Mouse (Mus musculus) liver, postnatal 0 days (tissue): Measurements from ENCODE around the gene Zfp966. TPM values are rescaled to one million over a fixed set of nuclear protein-coding genes. Genes with fewer than 3 reads are reported as not detected.
"Not testable (repeated sequence)": the region's sequence is repeated elsewhere in the genome, so short reads cannot be mapped to it uniquely, and the experiment has no call there.

Experiments
- ATAC-seq: fragments of 200-750 bp; cut with Nextera tagmentation; 2 replicates; pipeline ENCODE4 v1.8.0; 2017; ENCODE audit warnings: mild to moderate bottlenecking, moderate library complexity
- DNase-seq: peaks from one replicate; pipeline ENCODE4 v3.0.0-alpha.2; 2016
- H3K27ac ChIP-seq: fragments of 300-500 bp; sonication (generic); 2 replicates; pipeline ENCODE4 v1.5.1; 2014; ENCODE audit warnings: antibody characterized with exemption, moderate library complexity, mild to moderate bottlenecking, low read depth
- H3K27me3 ChIP-seq: fragments of 300-500 bp; sonication (generic); 2 replicates; pipeline ENCODE4 v1.6.1; 2014; ENCODE audit warnings: low read length, control low read depth, mixed read lengths; ENCODE audit not compliant: insufficient read depth
- H3K36me3 ChIP-seq: fragments of 300-500 bp; sonication (generic); replicated peaks from 2 replicates; pipeline ENCODE4 v1.6.1; 2014; ENCODE audit warnings: mild to moderate bottlenecking, control low read depth, low read length, moderate library complexity, mixed read lengths; ENCODE audit not compliant: insufficient read depth
- H3K4me1 ChIP-seq: fragments of 300-500 bp; sonication (generic); 2 replicates; pipeline ENCODE4 v1.6.1; 2014; ENCODE audit warnings: antibody characterized with exemption, mild to moderate bottlenecking, control low read depth; ENCODE audit not compliant: insufficient read depth
- H3K4me2 ChIP-seq: fragments of 300-500 bp; sonication (generic); 2 replicates; pipeline ENCODE4 v1.6.1; 2014; ENCODE audit warnings: low read depth, mild to moderate bottlenecking, low read length, moderate library complexity, mixed read lengths
- H3K4me3 ChIP-seq: fragments of 300-500 bp; sonication (generic); 2 replicates; pipeline ENCODE4 v1.5.1; 2014; ENCODE audit warnings: low read depth, low read length
- H3K9ac ChIP-seq: fragments of 300-500 bp; sonication (generic); replicated peaks from 2 replicates; pipeline ENCODE4 v1.6.1; 2014; ENCODE audit warnings: mild to moderate bottlenecking, moderate library complexity
- H3K9me3 ChIP-seq: fragments of 300-500 bp; sonication (generic); 2 replicates; pipeline ENCODE4 v1.6.1; 2016; ENCODE audit warnings: mild to moderate bottlenecking, control low read depth, low read length, mixed read lengths
- WGBS: fragments of 180-500 bp; shearing (Covaris S2); extraction: QIAGEN DNeasy Blood & Tissue Kit; methylation state at CpG from one replicate; pipeline ENCODE4 v1.1.7; 2014; ENCODE audit not compliant: insufficient replicate concordance; 5-methylcytosine and 5-hydroxymethylcytosine counted together
- polyA plus RNA-seq: library from polyadenylated mRNA; unstranded; fragments of >200 nt; fragmentation: Nextera tagmentation; extraction: Ambion mirVana; gene quantifications from 2 replicates; pipeline ENCODE4 v1.2.1, GENCODE M21; 2015

Zfp966 gene
- polyA plus RNA-seq: 0.20 and 0.22 TPM in 2 replicates

DNA sequence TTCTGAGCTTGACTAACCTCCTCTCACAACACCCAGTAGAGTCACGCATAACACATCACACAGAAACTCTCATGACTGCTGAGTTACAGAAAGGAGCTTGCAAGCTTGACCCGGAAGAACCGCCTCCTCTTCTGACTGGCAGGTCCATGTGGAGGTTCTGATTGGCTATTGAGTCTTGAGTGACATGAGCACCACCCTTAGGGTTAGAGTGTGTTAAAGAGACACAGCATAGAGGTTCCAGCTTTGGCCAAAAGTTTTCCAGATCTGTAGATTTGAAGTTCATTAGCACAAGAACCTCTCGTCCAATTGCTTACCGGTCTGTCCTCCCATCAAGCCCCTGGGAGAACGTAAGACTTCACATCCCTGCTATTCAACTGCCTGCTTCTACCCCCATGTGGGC lies at the start of gene Zfp966:
Zfp966 (minus strand) TSS at position 101 of the 400 bp plus-strand sequence.
- no CpG with 5 or more reads among the region's 6 CpGs for WGBS
- H3K4me3 ChIP-seq, ATAC-seq, DNase-seq, H3K9me3 ChIP-seq, H3K4me2 ChIP-seq, H3K27ac ChIP-seq, H3K36me3 ChIP-seq, H3K9ac ChIP-seq, H3K4me1 ChIP-seq, H3K27me3 ChIP-seq: not testable (repeated sequence)

DNA sequence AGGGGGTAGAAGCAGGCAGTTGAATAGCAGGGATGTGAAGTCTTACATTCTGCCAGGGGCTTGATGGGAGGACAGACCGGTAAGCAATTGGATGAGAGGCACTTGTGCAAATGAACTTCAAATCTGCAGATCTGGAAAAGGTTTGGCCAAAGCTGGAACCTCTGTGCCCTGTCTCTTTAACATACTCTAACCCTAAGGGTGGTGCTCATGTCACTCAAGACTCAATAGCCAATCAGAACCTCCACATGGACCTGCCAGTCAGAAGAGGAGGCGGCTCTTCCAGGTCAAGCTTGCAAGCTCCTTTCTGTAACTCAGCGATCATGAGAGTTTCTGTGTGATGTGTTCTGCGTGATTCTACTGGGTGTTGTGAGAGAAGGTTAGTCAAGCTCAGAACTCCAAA lies 34.1 kb upstream of the Zfp966 start, which contains the start of gene Gm2026:
Gm2026 (plus strand) TSS at position 301 of the 400 bp plus-strand sequence.
- H3K36me3 ChIP-seq, H3K9me3 ChIP-seq, ATAC-seq, H3K4me1 ChIP-seq, H3K27me3 ChIP-seq, H3K4me2 ChIP-seq, H3K27ac ChIP-seq, DNase-seq, H3K9ac ChIP-seq, H3K4me3 ChIP-seq: not testable (repeated sequence)
- no CpG with 5 or more reads among the region's 4 CpGs for WGBS

DNA sequence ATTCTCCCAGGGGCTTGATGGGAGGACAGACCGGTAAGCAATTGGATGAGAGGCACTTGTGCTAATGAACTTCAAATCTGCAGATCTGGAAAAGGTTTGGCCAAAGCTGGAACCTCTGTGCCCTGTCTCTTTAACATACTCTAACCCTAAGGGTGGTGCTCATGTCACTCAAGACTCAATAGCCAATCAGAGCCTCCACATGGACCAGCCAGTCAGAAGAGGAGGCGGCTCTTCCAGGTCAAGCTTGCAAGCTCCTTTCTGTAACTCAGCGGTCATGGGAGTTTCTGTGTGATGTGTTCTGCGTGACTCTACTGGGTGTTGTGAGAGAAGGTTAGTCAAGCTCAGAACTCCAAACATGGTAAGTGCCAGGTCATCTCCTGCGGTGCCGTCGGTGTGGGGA lies 61.9 kb downstream of the Zfp966 start, which contains the start of gene Gm6710:
Gm6710 (plus strand) TSS at position 196 of the 400 bp plus-strand sequence.
- not testable (repeated sequence) for DNase-seq, H3K4me2 ChIP-seq, ATAC-seq, H3K4me1 ChIP-seq, H3K27ac ChIP-seq, H3K36me3 ChIP-seq, H3K9me3 ChIP-seq, H3K4me3 ChIP-seq, H3K27me3 ChIP-seq, H3K9ac ChIP-seq
- WGBS: no CpG with 5 or more reads among the region's 7 CpGs

Other genes with a start within 250 kb of the Zfp966 start
- gene Zfp969, start 227.5 kb downstream of the Zfp966 start, polyA plus RNA-seq: 11.9 and 13.3 TPM in 2 replicates
- gene Gm2007, start 189.6 kb downstream of the Zfp966 start, polyA plus RNA-seq: 2.8 TPM in 1 of 2 replicates, not detected in the other
- gene Gm14288, start 130.0 kb downstream of the Zfp966 start, polyA plus RNA-seq: 0.66 and 0.82 TPM in 2 replicates
- 3.9 and 4.5 TPM in 2 replicates for gene Gm6710, start 61.9 kb downstream of the Zfp966 start, polyA plus RNA-seq
- gene Gm2026, start 34.2 kb upstream of the Zfp966 start, polyA plus RNA-seq: 3.9 and 4.2 TPM in 2 replicates
- 0.11 TPM in 1 of 2 replicates, not detected in the other for gene Gm2004, start 218.7 kb upstream of the Zfp966 start, polyA plus RNA-seq